Mouse (Mus musculus) embryonic facial prominence, embryonic 12.5 days (tissue): ENCODE results near the gene Dexi. TPM values are rescaled to one million over a fixed set of nuclear protein-coding genes. Genes with fewer than 3 reads are reported as not detected.

ENCODE experiments used
- ATAC-seq: fragments of 200-750 bp; cut with Nextera tagmentation; 2 replicates; pipeline ENCODE4 v1.8.0; 2017; ENCODE audit not compliant: insufficient number of reproducible peaks, insufficient read depth, low FRiP score, low TSS enrichment
- H3K27ac ChIP-seq: fragments of 300-500 bp; sonication (generic); 2 replicates; pipeline ENCODE4 v1.5.1; 2016; ENCODE audit warnings: mild to moderate bottlenecking
- H3K27me3 ChIP-seq: fragments of 300-500 bp; sonication (generic); 2 replicates; pipeline ENCODE4 v1.6.1; 2016; ENCODE audit warnings: mild to moderate bottlenecking, moderate library complexity
- H3K36me3 ChIP-seq: fragments of 300-500 bp; sonication (generic); 2 replicates; pipeline ENCODE4 v1.6.1; 2016; ENCODE audit warnings: mild to moderate bottlenecking
- H3K4me1 ChIP-seq: fragments of 300-500 bp; sonication (generic); 2 replicates; pipeline ENCODE4 v1.6.1; 2016
- H3K4me2 ChIP-seq: fragments of 300-500 bp; sonication (generic); replicated peaks from 2 replicates; pipeline ENCODE4 v1.6.1; 2016; ENCODE audit warnings: mild to moderate bottlenecking, moderate library complexity
- H3K4me3 ChIP-seq: fragments of 300-500 bp; sonication (generic); 2 replicates; pipeline ENCODE4 v1.5.1; 2016; ENCODE audit warnings: mild to moderate bottlenecking
- H3K9ac ChIP-seq: fragments of 300-500 bp; sonication (generic); 2 replicates; pipeline ENCODE4 v1.6.1; 2016; ENCODE audit warnings: mild to moderate bottlenecking, moderate library complexity
- H3K9me3 ChIP-seq: fragments of 300-500 bp; sonication (generic); 2 replicates; pipeline ENCODE4 v1.6.1; 2016; ENCODE audit warnings: mild to moderate bottlenecking, moderate library complexity
- WGBS: fragments of 180-500 bp; shearing (Covaris S2); methylation state at CpG from one replicate; pipeline ENCODE4 v1.1.7; 2016; 5-methylcytosine and 5-hydroxymethylcytosine counted together
- polyA plus RNA-seq: library from polyadenylated mRNA; unstranded; fragments of >200 nt; fragmentation: Nextera tagmentation; extraction: Ambion mirVana; gene quantifications from 2 replicates; pipeline ENCODE4 v1.2.1, GENCODE M21; 2016

Gene Dexi
- 31.5 and 32.9 TPM in 2 replicates for polyA plus RNA-seq

DNA sequence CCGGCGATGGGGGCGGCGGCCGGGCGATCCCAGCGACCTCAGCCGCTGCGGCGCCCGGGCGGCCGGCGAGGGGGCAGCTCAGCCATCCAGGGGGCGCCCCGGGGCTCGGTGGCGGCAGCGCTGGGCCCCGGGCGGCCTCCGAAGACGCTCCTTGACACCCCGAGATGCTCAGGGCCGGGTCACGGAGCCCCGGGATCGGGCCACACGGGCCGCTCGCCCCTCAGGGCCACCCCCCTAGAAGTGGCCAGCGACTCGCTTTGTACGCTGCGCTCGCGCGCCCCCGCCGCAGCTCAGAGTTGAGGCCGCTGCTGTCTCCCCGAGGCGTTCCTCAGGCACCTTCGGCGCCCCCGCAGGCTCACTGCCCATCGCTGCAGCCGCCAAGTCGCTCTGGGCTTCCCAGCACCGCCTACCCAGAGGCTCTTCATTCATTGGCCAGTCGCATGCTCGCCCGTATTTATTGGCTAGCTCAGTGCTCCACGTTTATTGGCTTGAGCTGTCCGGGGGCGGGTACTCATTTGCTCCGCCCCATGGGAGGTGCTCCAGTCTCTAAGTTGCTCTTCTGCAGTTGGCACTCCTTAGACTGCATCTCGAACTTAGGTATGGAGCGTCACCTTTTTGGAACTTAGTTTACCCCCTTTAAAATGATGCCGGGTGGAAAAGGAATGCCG is at the start of gene Dexi:
Gene Dexi (minus strand): TSS at position 357 of the 668 bp plus-strand sequence.
- Histone ChIP-seq H3K27ac (peak within 1 kb of the TSS; percentile 86), H3K9me3 (no peaks in the 10 kb centered on the region), H3K9ac (peak within 1 kb of the TSS; percentile 89), H3K27me3 (no peaks in the 10 kb centered on the region), H3K4me1 (peaks cover 43% of the 10 kb centered on the region), H3K36me3 (no peaks in the 10 kb centered on the region), H3K4me3 (peak within 1 kb of the TSS; percentile 79), H3K4me2 (peak within 1 kb of the TSS; percentile 81)
- WGBS: under 1% methylated on average over 59 of the region's 61 CpGs
- ATAC-seq: peak; percentile 93

DNA sequence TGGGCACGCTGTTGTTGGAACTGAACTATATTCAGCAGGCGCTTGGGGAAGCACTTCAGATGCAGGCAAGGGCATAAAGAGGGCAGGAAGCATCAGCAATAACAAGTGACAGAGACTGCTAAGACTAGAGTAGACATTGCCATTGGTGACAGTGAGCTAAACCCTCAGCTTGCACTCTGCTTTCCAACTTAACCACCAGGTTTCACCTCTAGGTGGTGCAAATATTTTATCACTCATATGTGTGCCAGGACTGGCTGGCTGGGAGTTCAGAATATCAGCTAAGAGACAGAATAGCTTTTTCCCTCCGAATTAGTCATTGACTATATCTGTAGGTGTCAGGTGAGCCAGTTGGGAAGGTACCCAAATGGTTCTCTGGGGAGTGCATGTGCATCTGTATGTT is 43.7 kb upstream of the Dexi start:
- 82% methylated on average over 3 of the region's 3 CpGs for WGBS
- Histone ChIP-seq H3K4me1 (no peaks in the 10 kb centered on the region), H3K4me3 (no peak overlapping the region), H3K4me2 (no peak overlapping the region), H3K27ac (no peak overlapping the region), H3K36me3 (peaks cover 24% of the 10 kb centered on the region), H3K9ac (no peak overlapping the region), H3K9me3 (no peaks in the 10 kb centered on the region), H3K27me3 (no peaks in the 10 kb centered on the region)
- no peak for ATAC-seq

- no peak overlapping the region for H3K4me3 ChIP-seq
- H3K27me3 ChIP-seq: no peaks in the 10 kb centered on the region
- no peak overlapping the region for H3K27ac ChIP-seq
- no peak overlapping the region for H3K9ac ChIP-seq
- peaks cover 36% of the 10 kb centered on the region for H3K36me3 ChIP-seq
- no peaks in the 10 kb centered on the region for H3K9me3 ChIP-seq
- ATAC-seq: no peak
- no peak overlapping the region for H3K4me2 ChIP-seq
- 63% methylated on average over 1 of the region's 1 CpGs for WGBS
- H3K4me1 ChIP-seq: no peaks in the 10 kb centered on the region
These were observed 42.3 kb upstream of the Dexi start for GRCm38 (mm10) chr16:10585165-10585564.

GRCm38 (mm10) chr16:10581234-10581898 is 38.5 kb upstream of the Dexi start:
- peaks cover 44% of the 10 kb centered on the region for H3K36me3 ChIP-seq
- ATAC-seq: no peak
- WGBS: 79% methylated on average over 2 of the region's 2 CpGs
- no peaks in the 10 kb centered on the region for H3K4me1 ChIP-seq
- no peaks in the 10 kb centered on the region for H3K27me3 ChIP-seq
- H3K4me3 ChIP-seq: no peak overlapping the region
- no peak overlapping the region for H3K4me2 ChIP-seq
- H3K9ac ChIP-seq: no peak overlapping the region
- H3K9me3 ChIP-seq: no peaks in the 10 kb centered on the region
- H3K27ac ChIP-seq: no peak overlapping the region

- 69% methylated on average over 1 of the region's 1 CpGs for WGBS
- Histone ChIP-seq H3K36me3 (peaks cover 46% of the 10 kb centered on the region), H3K27me3 (no peaks in the 10 kb centered on the region), H3K4me2 (no peak overlapping the region), H3K9ac (no peak overlapping the region), H3K9me3 (no peaks in the 10 kb centered on the region), H3K27ac (no peak overlapping the region), H3K4me3 (no peak overlapping the region), H3K4me1 (no peaks in the 10 kb centered on the region)
- ATAC-seq: no peak
These were observed 35.5 kb upstream of the Dexi start for GRCm38 (mm10) chr16:10578376-10578775.

DNA sequence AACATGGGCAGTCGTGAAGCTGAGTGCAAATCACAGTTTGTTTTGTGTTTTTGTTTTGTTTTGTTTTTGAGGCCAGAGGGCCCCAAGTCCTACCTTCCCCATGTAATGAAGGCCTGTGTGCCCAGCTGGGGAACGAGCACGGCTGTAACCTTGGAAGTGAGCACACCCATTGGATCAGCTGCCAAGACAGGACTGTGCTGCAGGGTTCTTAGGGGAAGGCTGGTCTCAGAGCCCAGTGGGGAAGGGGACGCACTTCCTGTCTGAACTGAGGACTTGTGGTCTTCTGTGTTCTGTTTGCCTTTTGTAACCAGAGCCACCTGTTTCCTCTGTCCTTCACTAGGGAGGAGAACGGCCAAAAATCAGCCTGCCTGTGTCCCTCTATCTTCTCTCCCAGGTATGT is 34.7 kb upstream of the Dexi start:
- Histone ChIP-seq H3K4me3 (no peak overlapping the region), H3K9ac (no peak overlapping the region), H3K27me3 (no peaks in the 10 kb centered on the region), H3K4me2 (no peak overlapping the region), H3K27ac (no peak overlapping the region), H3K9me3 (no peaks in the 10 kb centered on the region), H3K36me3 (peaks cover 49% of the 10 kb centered on the region), H3K4me1 (no peaks in the 10 kb centered on the region)
- no peak for ATAC-seq
- WGBS: 60% methylated on average over 5 of the region's 5 CpGs

GRCm38 (mm10) chr16:10575915-10576314 is 33.1 kb upstream of the Dexi start:
- 78% methylated on average over 4 of the region's 4 CpGs for WGBS
- Histone ChIP-seq H3K4me1 (no peaks in the 10 kb centered on the region), H3K27me3 (no peaks in the 10 kb centered on the region), H3K27ac (no peak overlapping the region), H3K36me3 (peaks cover 47% of the 10 kb centered on the region), H3K4me3 (no peak overlapping the region), H3K9me3 (no peaks in the 10 kb centered on the region), H3K4me2 (no peak overlapping the region), H3K9ac (no peak overlapping the region)
- no peak for ATAC-seq

DNA sequence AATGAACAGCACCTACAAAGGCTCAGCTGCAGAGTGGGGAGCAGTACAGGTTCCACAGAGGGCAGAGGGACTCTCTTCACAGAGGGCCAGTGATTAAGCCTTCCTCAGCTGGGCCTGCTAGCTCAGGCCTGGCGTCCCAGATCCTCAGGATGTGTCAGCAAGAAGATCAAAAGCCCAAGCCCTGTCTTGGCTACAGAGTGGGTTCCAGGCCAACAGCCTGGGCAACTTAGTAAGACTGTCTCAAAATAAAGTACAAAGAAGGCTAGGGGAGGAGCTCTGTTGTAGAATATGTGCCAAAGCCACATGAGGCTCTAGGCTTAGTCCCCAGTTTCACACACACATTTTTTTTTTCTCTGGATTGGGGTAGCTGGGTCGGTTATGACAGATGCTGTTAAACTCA is 32.1 kb upstream of the Dexi start:
- H3K9me3 ChIP-seq: no peaks in the 10 kb centered on the region
- WGBS: 78% methylated on average over 2 of the region's 2 CpGs
- no peaks in the 10 kb centered on the region for H3K4me1 ChIP-seq
- H3K4me3 ChIP-seq: no peak overlapping the region
- no peaks in the 10 kb centered on the region for H3K27me3 ChIP-seq
- no peak overlapping the region for H3K9ac ChIP-seq
- H3K36me3 ChIP-seq: peaks cover 40% of the 10 kb centered on the region
- ATAC-seq: no peak
- no peak overlapping the region for H3K27ac ChIP-seq
- H3K4me2 ChIP-seq: no peak overlapping the region

DNA sequence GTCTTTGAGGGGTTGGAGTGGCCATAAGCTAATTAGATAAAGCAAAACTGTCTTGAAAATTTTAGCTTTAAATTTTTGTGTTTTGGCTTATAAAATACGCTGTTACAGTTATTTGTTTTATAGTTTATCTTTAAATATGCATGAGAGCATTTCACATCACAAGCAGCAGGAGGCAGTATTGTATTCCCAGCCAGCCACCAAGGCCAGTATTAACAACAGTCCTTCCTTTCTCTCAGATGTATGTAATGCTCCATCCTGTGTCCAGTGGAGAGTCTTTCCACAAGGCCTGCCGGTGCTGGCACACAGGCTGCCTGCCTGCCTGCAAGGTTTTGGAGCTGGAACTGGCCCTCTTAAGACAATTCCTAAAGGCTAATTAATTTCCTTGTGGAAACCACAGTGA is 29.0 kb upstream of the Dexi start:
- ATAC-seq: no peak
- no peaks in the 10 kb centered on the region for H3K4me1 ChIP-seq
- H3K27ac ChIP-seq: no peak overlapping the region
- no peak overlapping the region for H3K4me2 ChIP-seq
- whole genome bisulfite sequencing: 40% methylated on average over 2 of the region's 2 CpGs
- H3K4me3 ChIP-seq: no peak overlapping the region
- H3K9me3 ChIP-seq: no peaks in the 10 kb centered on the region
- no peaks in the 10 kb centered on the region for H3K27me3 ChIP-seq
- no peak overlapping the region for H3K9ac ChIP-seq
- peaks cover 37% of the 10 kb centered on the region; the same call in 1 of the 2 replicates for H3K36me3 ChIP-seq

- no peak overlapping the region for H3K4me2 ChIP-seq
- peaks cover 6% of the 10 kb centered on the region for H3K4me1 ChIP-seq
- H3K9ac ChIP-seq: no peak overlapping the region
- H3K27ac ChIP-seq: no peak overlapping the region
- H3K27me3 ChIP-seq: no peaks in the 10 kb centered on the region
- H3K9me3 ChIP-seq: no peaks in the 10 kb centered on the region
- no peak overlapping the region for H3K4me3 ChIP-seq
- 55% methylated on average over 1 of the region's 1 CpGs for WGBS
- peaks cover 33% of the 10 kb centered on the region; the same call in 1 of the 2 replicates for H3K36me3 ChIP-seq
- no peak for ATAC-seq
These were observed 27.9 kb upstream of the Dexi start for GRCm38 (mm10) chr16:10570708-10571107.

DNA sequence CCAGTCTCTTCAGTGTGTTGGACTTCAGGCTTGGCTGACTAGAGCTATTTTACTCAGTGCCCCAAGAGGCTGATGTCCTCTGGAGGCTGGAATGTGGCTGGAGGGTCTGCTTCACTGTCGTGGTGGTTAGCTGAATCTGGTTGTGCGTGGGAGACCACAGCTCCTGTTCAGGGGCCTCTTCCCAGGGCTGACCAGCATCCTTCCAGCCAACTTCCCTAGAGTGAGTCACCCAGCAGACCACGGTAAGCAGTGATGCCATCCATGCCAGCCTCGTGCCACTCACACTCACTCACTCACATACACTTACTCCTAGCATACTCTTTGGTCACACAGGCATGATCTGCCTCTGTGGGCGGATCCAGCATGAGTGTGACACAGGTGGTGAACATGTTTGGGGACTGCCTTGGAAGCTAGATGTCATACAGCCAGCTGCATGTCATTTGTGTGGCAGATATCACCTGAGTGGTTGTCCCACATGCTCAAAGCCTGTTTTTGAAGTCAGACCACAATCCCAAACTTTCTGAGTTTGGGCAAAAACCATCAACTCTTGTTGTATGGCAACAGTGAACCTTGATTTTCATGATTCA is 27.0 kb upstream of the Dexi start:
- WGBS: 81% methylated on average over 5 of the region's 5 CpGs
- Histone ChIP-seq H3K36me3 (peaks cover 30% of the 10 kb centered on the region; the same call in 1 of the 2 replicates), H3K9ac (no peak overlapping the region), H3K4me2 (no peak overlapping the region), H3K27me3 (no peaks in the 10 kb centered on the region), H3K4me1 (peaks cover 8% of the 10 kb centered on the region), H3K9me3 (no peaks in the 10 kb centered on the region), H3K4me3 (no peak overlapping the region), H3K27ac (no peak overlapping the region)
- ATAC-seq: no peak

DNA sequence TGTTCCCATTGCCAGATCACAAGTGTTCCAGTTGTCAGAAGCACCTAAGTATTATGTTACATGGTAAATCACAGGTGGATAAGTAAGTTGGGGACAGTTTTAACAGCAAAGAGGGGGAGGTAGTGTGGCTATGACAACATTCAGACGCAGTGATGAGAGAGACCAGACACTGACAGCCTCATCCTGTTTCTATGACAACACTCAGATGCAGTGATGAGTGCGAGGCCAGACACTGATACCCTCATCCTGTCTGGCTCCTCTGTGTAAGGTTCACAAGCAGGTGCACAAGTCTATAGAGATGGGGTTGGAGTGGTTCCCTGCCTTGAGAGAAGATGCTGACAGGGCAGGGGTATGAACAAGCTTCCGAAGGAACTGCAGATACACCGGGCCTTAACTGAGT is 24.3 kb upstream of the Dexi start:
- H3K27me3 ChIP-seq: no peaks in the 10 kb centered on the region
- H3K36me3 ChIP-seq: peaks cover 26% of the 10 kb centered on the region
- peaks cover 8% of the 10 kb centered on the region for H3K4me1 ChIP-seq
- no peaks in the 10 kb centered on the region for H3K9me3 ChIP-seq
- H3K9ac ChIP-seq: no peak overlapping the region
- no peak overlapping the region for H3K27ac ChIP-seq
- H3K4me3 ChIP-seq: no peak overlapping the region
- no peak overlapping the region for H3K4me2 ChIP-seq
- ATAC-seq: no peak
- 89% methylated on average over 4 of the region's 4 CpGs for WGBS
